Mouse (Mus musculus) v-Abl transformed pro-B cells (cell line): ENCODE measurements around the gene Rps18.
"Not testable (repeated sequence)": the region's sequence is repeated elsewhere in the genome, so short reads cannot be mapped to it uniquely, and the experiment has no call there.

Source experiments
- in situ Hi-C, 2 experiments: fragments of 400-800 bp; cut with MboI; formaldehyde crosslinking; loops; one replicate each; pipeline ENCODE4 v1.15.1; 2025; ENCODE audit not compliant: unreplicated experiment in 2 of 2

Rps18 gene

GRCm38 (mm10) chr17:33955555-33956214 is at the start of gene Rps18, which contains the start of gene Vps52:
Gene Rps18 (minus strand): TSS chr17:33956001.
Gene Vps52 (plus strand): TSS chr17:33955812.
- in situ Hi-C loops: no loop called here

DNA sequence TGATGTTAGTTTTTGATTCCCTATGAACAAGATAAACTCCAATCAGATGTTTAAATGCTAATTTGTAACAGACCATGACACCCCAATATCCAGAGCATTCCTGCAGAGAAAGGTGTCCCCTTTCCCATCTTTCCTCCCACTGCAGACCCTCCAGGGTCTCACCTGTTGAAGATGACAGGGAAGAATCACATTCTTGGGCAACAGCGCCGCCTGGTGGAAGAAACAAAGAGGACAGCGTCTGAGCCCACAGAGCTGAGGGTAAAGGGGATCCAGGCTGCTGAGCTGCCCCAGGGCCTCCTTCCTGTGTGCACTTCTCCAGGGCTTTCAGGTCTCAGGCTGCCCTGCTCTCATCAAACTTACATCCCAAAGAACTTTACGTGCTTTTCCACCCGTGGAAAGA is 47.6 kb upstream of the Rps18 start:
- in situ Hi-C loops: loop anchor here (5.0 to 25.0 kb wide), 3 partner anchors 36 to 1384 kb away; partner anchors contain the start of genes H2-D1 (in 1 of the 2) and H2-Q4 (in 1 of the 2)

DNA sequence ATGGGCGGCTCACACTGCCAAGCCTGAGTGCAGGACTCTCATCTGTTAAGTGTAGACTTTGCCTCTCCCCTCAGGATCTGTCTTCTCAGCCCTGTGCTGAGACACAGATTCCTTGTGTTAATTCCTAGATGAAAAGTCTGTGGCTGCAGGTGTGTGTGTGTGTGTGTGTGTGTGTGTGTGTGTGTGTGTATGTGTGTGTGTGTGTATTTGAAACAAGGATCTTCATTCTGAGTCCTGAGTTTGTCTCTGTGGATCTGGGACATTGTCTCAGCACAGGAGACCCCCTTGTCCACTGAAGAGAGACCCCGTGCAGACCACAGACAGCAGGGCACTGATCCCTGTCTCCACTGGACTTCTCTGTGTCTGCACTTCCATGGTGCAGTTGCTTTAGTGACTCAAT is 45.0 kb upstream of the Rps18 start:
- in situ Hi-C loops: loop anchor here (5.0 to 25.0 kb wide), 3 partner anchors 33 to 1387 kb away; partner anchors contain the start of genes H2-D1 (in 1 of the 2) and H2-Q4 (in 1 of the 2)

GRCm38 (mm10) chr17:34000150-34000537 is 44.3 kb upstream of the Rps18 start, which contains the start of gene H2-K1:
Gene H2-K1 (minus strand): TSS chr17:34000347.
- in situ Hi-C loops: loop anchor here (5.0 to 25.0 kb wide), 3 partner anchors 33 to 1387 kb away; partner anchors contain the start of genes H2-D1 (in 1 of the 2) and H2-Q4 (in 1 of the 2)

GRCm38 (mm10) chr17:33999341-34000149 is 43.7 kb upstream of the Rps18 start:
- in situ Hi-C loops: loop anchor here (5.0 to 25.0 kb wide), 3 partner anchors 32 to 1388 kb away; partner anchors contain the start of genes H2-D1 (in 1 of the 2) and H2-Q4 (in 1 of the 2)

DNA sequence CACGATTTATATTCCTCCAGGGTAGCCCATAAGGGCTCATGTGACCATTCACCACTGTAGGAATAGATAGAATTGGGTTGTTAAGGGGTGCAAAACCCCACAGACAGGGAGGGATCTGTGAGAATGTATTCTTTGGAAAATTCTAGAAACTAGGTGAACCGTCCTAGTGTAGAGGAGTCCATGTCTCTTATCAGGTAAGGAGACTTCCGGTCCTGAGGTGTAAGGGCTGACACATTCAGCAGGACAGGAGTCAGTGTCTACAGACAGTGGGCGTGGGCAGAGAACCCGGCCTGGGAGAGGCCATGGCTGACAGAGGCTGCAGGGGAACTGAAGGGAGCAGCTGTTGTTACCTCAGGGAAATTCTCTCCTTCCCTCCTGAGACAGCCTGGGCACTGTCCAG is 42.9 kb upstream of the Rps18 start:
- in situ Hi-C loops: not testable (repeated sequence)

- in situ Hi-C loops: not testable (repeated sequence)
Observed at GRCm38 (mm10) chr17:33997025-33997424, 41.2 kb upstream of the Rps18 start.

GRCm38 (mm10) chr17:33995651-33996050 is 39.9 kb upstream of the Rps18 start:
- in situ Hi-C loops: no loop called here

GRCm38 (mm10) chr17:33994959-33995358 is 39.2 kb upstream of the Rps18 start:
- in situ Hi-C loops: loop anchor here in 1 of 2 experiments (5.0 kb wide), 1 partner anchor 1272 kb away; no protein-coding TSS in a partner anchor

- in situ Hi-C loops: loop anchor here in 1 of 2 experiments (5.0 kb wide), 1 partner anchor 1275 kb away; no protein-coding TSS in a partner anchor
Observed at GRCm38 (mm10) chr17:33991788-33992664, 36.2 kb upstream of the Rps18 start.

GRCm38 (mm10) chr17:33982136-33982535 is 26.3 kb upstream of the Rps18 start:
- in situ Hi-C loops: loop anchor here in 1 of 2 experiments (10.0 kb wide), 1 partner anchor 87 kb away; the partner anchor contains the start of gene Kifc1

GRCm38 (mm10) chr17:33981192-33981909 is 25.6 kb upstream of the Rps18 start:
- in situ Hi-C loops: loop anchor here in 1 of 2 experiments (10.0 kb wide), 1 partner anchor 87 kb away; the partner anchor contains the start of gene Kifc1

- in situ Hi-C loops: loop anchor here in 1 of 2 experiments (10.0 kb wide), 1 partner anchor 86 kb away; the partner anchor contains the start of gene Kifc1
Observed at GRCm38 (mm10) chr17:33980181-33981035, 24.6 kb upstream of the Rps18 start.

- in situ Hi-C loops: loop anchor here in 1 of 2 experiments (10.0 kb wide), 1 partner anchor 85 kb away; the partner anchor contains the start of gene Kifc1
Observed at GRCm38 (mm10) chr17:33979512-33980050, 23.8 kb upstream of the Rps18 start.

DNA sequence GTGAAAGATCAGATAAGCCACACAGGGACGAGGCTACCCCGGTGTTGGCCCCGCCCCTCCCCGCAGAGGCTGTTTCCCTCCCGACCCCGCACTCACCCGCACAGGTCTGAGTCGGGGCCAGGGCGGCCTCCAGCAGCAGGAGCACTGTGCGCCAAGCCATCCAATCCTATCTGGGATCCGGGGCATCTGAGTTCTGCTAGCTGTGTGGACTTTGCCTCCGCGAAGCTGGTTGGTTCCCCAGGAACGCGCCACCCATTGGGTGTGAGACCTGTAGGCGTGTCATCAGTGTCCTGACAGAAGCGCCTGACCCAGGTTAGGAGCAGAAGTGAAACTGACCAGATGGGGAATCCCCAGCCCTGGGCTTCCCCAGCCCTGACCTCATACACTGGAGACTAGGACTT is 22.8 kb upstream of the Rps18 start:
- in situ Hi-C loops: no loop called here

- in situ Hi-C loops: no loop called here
Observed at GRCm38 (mm10) chr17:33977861-33978557, 22.2 kb upstream of the Rps18 start.

GRCm38 (mm10) chr17:33973572-33973971 is 17.8 kb upstream of the Rps18 start:
- in situ Hi-C loops: loop anchor here (5.0 kb wide), 1 partner anchor 1299 kb away; no protein-coding TSS in a partner anchor
